Mouse (Mus musculus) heart, adult 8-10 months (tissue): Measurements from ENCODE around the gene Cacna1s. TPM values are rescaled to one million over a fixed set of nuclear protein-coding genes. Genes with fewer than 3 reads are reported as not detected.

ENCODE experiments used
- total RNA-seq, 4 experiments: library from RNA; stranded (reverse); gene quantifications; 2 replicates each; pipeline ENCODE4 v1.2.4; 2022

Gene Cacna1s
- total RNA-seq, 4 experiments from 2014 or later = 15.3 to 19.4 (median 18.4) TPM

Other genes with a start within 250 kb of the Cacna1s start
- 1 to 10 TPM; 5.0 to 8.6 (median 5.5) TPM for gene Lad1, start 234.2 kb upstream of the Cacna1s start, total RNA-seq
- over 10,000 TPM in 2 of 4 experiments, 1,000 to 10,000 TPM in 2; 8,821 to 11,650 (median 10,060) TPM for gene Tnnt2, start 216.4 kb upstream of the Cacna1s start, total RNA-seq
- not detected for gene Pkp1, start 133.5 kb upstream of the Cacna1s start, total RNA-seq
- gene Igfn1, start 46.4 kb upstream of the Cacna1s start, total RNA-seq = under 1 TPM; 0.05 to 0.16 (median 0.10) TPM
- gene Tmem9, start 44.6 kb upstream of the Cacna1s start, total RNA-seq = 10 to 100 TPM; 12.6 to 21.0 (median 17.3) TPM
- not detected for gene Ascl5, start 1.9 kb upstream of the Cacna1s start, total RNA-seq
- 1 to 10 TPM in 1 of 4 experiments, under 1 TPM in 3; 0.57 to 1.3 (median 0.67) TPM for gene Kif21b, start 78.6 kb downstream of the Cacna1s start, total RNA-seq
- gene Mroh3, start 160.1 kb downstream of the Cacna1s start, total RNA-seq = not detected
- gene Inava, start 181.5 kb downstream of the Cacna1s start, total RNA-seq = not detected
- not detected for gene Gpr25, start 208.1 kb downstream of the Cacna1s start, total RNA-seq